Comparison of ENCODE assay signal across 9 mouse cellular contexts in genomic region chr3:41228536-41228935, GRCm38 (mm10).
DNase-seq lines count a peak whose midpoint lies in the region; ATAC-seq lines count a peak whose summit lies in the region.
"Had no signal": no experiment of that assay in that cellular context is flagged by ENCODE, and none has a peak within 500 bp of the region (broad histone marks: within the 10 kb centered on the region; RNA-seq: fewer than 3 reads in every experiment).

No protein-coding gene starts in this region.

- intact Hi-C loops in gastrocnemius, postnatal 14 days (cut with DNase I; ENCODE audit: low total_unique reads), result loop anchor here (5.0 kb wide), 1 partner anchor 369 kb away; no protein-coding TSS in a partner anchor

- H3K27ac ChIP-seq in neural tube, embryonic 11.5 days (ENCODE audit: low read depth, low read length), result no peak overlapping the region
- no peak overlapping the region for H3K27ac ChIP-seq in midbrain, embryonic 10.5 days (replicated peaks)
- no peak overlapping the region for H3K27ac ChIP-seq in stomach, embryonic 14.5 days (ENCODE audit: low read length)

- H3K36me3 ChIP-seq in neural tube, embryonic 11.5 days (ENCODE audit: control insufficient read depth, insufficient read depth, low read length), result no peaks in the 10 kb centered on the region
- H3K36me3 ChIP-seq in midbrain, embryonic 10.5 days, result no peaks in the 10 kb centered on the region
- no peaks in the 10 kb centered on the region for H3K36me3 ChIP-seq in stomach, embryonic 14.5 days (ENCODE audit: control insufficient read depth, insufficient read depth, low read length)
- H3K36me3 ChIP-seq: G1E had no signal

- no peak overlapping the region for H3K4me2 ChIP-seq in neural tube, embryonic 11.5 days (ENCODE audit: low read depth)
- H3K4me2 ChIP-seq in stomach, embryonic 14.5 days (replicated peaks; ENCODE audit: low read depth, low read length), result no peak overlapping the region

- H3K4me1 ChIP-seq in neural tube, embryonic 11.5 days (ENCODE audit: control insufficient read depth, insufficient read depth, low read length), result no peaks in the 10 kb centered on the region
- H3K4me1 ChIP-seq in midbrain, embryonic 10.5 days, result peaks cover 4% of the 10 kb centered on the region; the same call in 1 of the 2 replicates
- H3K4me1 ChIP-seq in stomach, embryonic 14.5 days (ENCODE audit: control insufficient read depth, insufficient read depth, low read length), result no peaks in the 10 kb centered on the region

- no peak; the same call in 1 of the 2 replicates for ATAC-seq in neural tube, embryonic 11.5 days (ENCODE audit: insufficient read depth, low FRiP score, low TSS enrichment)
- peak; percentile 83; the same call in 1 of the 2 replicates for ATAC-seq in stomach, embryonic 14.5 days (ENCODE audit: insufficient number of reproducible peaks, insufficient read depth, low FRiP score, low read depth)

- no peaks in the 10 kb centered on the region for H3K9me3 ChIP-seq in neural tube, embryonic 11.5 days (ENCODE audit: control insufficient read depth, low read length)
- H3K9me3 ChIP-seq in midbrain, embryonic 10.5 days (replicated peaks), result no peaks in the 10 kb centered on the region
- no peaks in the 10 kb centered on the region for H3K9me3 ChIP-seq in stomach, embryonic 14.5 days (ENCODE audit: control insufficient read depth, low read depth, low read length)
- H3K9me3 ChIP-seq: G1E had no signal

- H3K4me3 ChIP-seq in neural tube, embryonic 11.5 days (ENCODE audit: low read depth, low read length), result no peak overlapping the region
- H3K4me3 ChIP-seq in midbrain, embryonic 10.5 days, result no peak overlapping the region
- H3K4me3 ChIP-seq in stomach, embryonic 14.5 days (ENCODE audit: low read depth, low read length), result no peak overlapping the region

- H3K9ac ChIP-seq in neural tube, embryonic 11.5 days (ENCODE audit: low read length), result no peak overlapping the region
- H3K9ac ChIP-seq in stomach, embryonic 14.5 days (replicated peaks; ENCODE audit: low read depth, low read length), result no peak overlapping the region

- 43% methylated on average over 7 of the region's 7 CpGs for WGBS in neural tube, embryonic 11.5 days
- 46% methylated on average over 7 of the region's 7 CpGs for WGBS in midbrain, embryonic 10.5 days
- 23% methylated on average over 7 of the region's 7 CpGs for WGBS in stomach, embryonic 14.5 days

- H3K27me3 ChIP-seq in neural tube, embryonic 11.5 days (ENCODE audit: control insufficient read depth, insufficient read depth, low read length), result no peaks in the 10 kb centered on the region
- no peaks in the 10 kb centered on the region for H3K27me3 ChIP-seq in midbrain, embryonic 10.5 days (ENCODE audit: low read depth, poor library complexity, severe bottlenecking)
- no peaks in the 10 kb centered on the region for H3K27me3 ChIP-seq in stomach, embryonic 14.5 days (ENCODE audit: control insufficient read depth, insufficient read depth, low read length)

- DNase-seq in neural tube, embryonic 11.5 days (ENCODE audit: low spot score), result peak; percentile 40
- DNase-seq in neural tube, embryonic 10.5 days (ENCODE audit: extremely low spot score, low spot score), result no peak
- peak; percentile 74 for DNase-seq in embryo, embryonic 10 days (ENCODE audit: low spot score)
- DNase-seq in gastrocnemius, postnatal 14 days, result peak; percentile 60
- peak; percentile 9 for DNase-seq in induced T-regulatory cell, adult 2 months (ENCODE audit: low read depth)
- peak; percentile 24 to 56 for DNase-seq in left cerebral cortex, adult 8-10 months (ENCODE audit: low spot score in 2 of 2)
- peak; percentile 17 for DNase-seq in midbrain, embryonic 10.5 days (ENCODE audit: low spot score)
